Mouse (Mus musculus): Measurements from ENCODE around the gene Mrgprx2.

GRCm38 (mm10) chr7:48456242-48456641, 42.9 kb downstream of the Mrgprx2 start, which contains the start of gene Mrgprb1:
- TF ChIP-seq CTCF (IDR thresholded peaks at IDR 0.05; ENCODE audit: control insufficient read depth, insufficient read depth, low read length), result no peak
- no peak for TF ChIP-seq POLR2A (IDR thresholded peaks at IDR 0.05; ENCODE audit: borderline replicate concordance, control insufficient read depth, low read depth, low read length)

All from bone marrow, adult 2 months (tissue).